Mouse (Mus musculus): Measurements from ENCODE around the gene Bfsp1. TPM values are rescaled to one million over a fixed set of nuclear protein-coding genes. Genes with fewer than 3 reads are reported as not detected.

Bfsp1 gene
- total RNA-seq, 1 experiment from 2014 or later, result 0.23 TPM

GRCm38 (mm10) chr2:143867326-143867725, 4.4 kb upstream of the Bfsp1 start:
- ATAC-seq (ENCODE audit: extremely low read depth, insufficient number of reproducible peaks, low FRiP score, poor library complexity, severe bottlenecking), result peak; percentile 93

- no peak for ATAC-seq (ENCODE audit: extremely low read depth, insufficient number of reproducible peaks, low FRiP score, poor library complexity, severe bottlenecking)
Measured at GRCm38 (mm10) chr2:143864600-143864999, 1.6 kb upstream of the Bfsp1 start.

GRCm38 (mm10) chr2:143859166-143859565, 3.8 kb downstream of the Bfsp1 start:
- no peak for ATAC-seq (ENCODE audit: extremely low read depth, insufficient number of reproducible peaks, low FRiP score, poor library complexity, severe bottlenecking)

- ATAC-seq (ENCODE audit: extremely low read depth, insufficient number of reproducible peaks, low FRiP score, poor library complexity, severe bottlenecking), result no peak
Measured at GRCm38 (mm10) chr2:143853447-143853846, 9.5 kb downstream of the Bfsp1 start.

GRCm38 (mm10) chr2:143852295-143853275, 10.4 kb downstream of the Bfsp1 start:
- no peak for ATAC-seq (ENCODE audit: extremely low read depth, insufficient number of reproducible peaks, low FRiP score, poor library complexity, severe bottlenecking)

- no peak for ATAC-seq (ENCODE audit: extremely low read depth, insufficient number of reproducible peaks, low FRiP score, poor library complexity, severe bottlenecking)
Measured at GRCm38 (mm10) chr2:143851354-143852221, 11.4 kb downstream of the Bfsp1 start.

- ATAC-seq (ENCODE audit: extremely low read depth, insufficient number of reproducible peaks, low FRiP score, poor library complexity, severe bottlenecking), result no peak
Measured at GRCm38 (mm10) chr2:143847291-143847690, 15.7 kb downstream of the Bfsp1 start.

GRCm38 (mm10) chr2:143846799-143847198, 16.2 kb downstream of the Bfsp1 start:
- peak; percentile 14; the same call in 1 of the 2 replicates for ATAC-seq (ENCODE audit: extremely low read depth, insufficient number of reproducible peaks, low FRiP score, poor library complexity, severe bottlenecking)

GRCm38 (mm10) chr2:143844779-143845178, 18.2 kb downstream of the Bfsp1 start:
- peak; percentile 57; the same call in 1 of the 2 replicates for ATAC-seq (ENCODE audit: extremely low read depth, insufficient number of reproducible peaks, low FRiP score, poor library complexity, severe bottlenecking)

- ATAC-seq (ENCODE audit: extremely low read depth, insufficient number of reproducible peaks, low FRiP score, poor library complexity, severe bottlenecking), result no peak
Measured at GRCm38 (mm10) chr2:143841536-143841935, 21.4 kb downstream of the Bfsp1 start.

- ATAC-seq (ENCODE audit: extremely low read depth, insufficient number of reproducible peaks, low FRiP score, poor library complexity, severe bottlenecking), result peak; percentile 47; the same call in 1 of the 2 replicates
Measured at GRCm38 (mm10) chr2:143840895-143841294, 22.1 kb downstream of the Bfsp1 start.

GRCm38 (mm10) chr2:143839458-143839857, 23.5 kb downstream of the Bfsp1 start:
- ATAC-seq (ENCODE audit: extremely low read depth, insufficient number of reproducible peaks, low FRiP score, poor library complexity, severe bottlenecking), result no peak

- peak; percentile 57; the same call in 1 of the 2 replicates for ATAC-seq (ENCODE audit: extremely low read depth, insufficient number of reproducible peaks, low FRiP score, poor library complexity, severe bottlenecking)
Measured at GRCm38 (mm10) chr2:143838698-143839097, 24.3 kb downstream of the Bfsp1 start.

GRCm38 (mm10) chr2:143837291-143837701, 25.7 kb downstream of the Bfsp1 start:
- ATAC-seq (ENCODE audit: extremely low read depth, insufficient number of reproducible peaks, low FRiP score, poor library complexity, severe bottlenecking), result peak; percentile 60

GRCm38 (mm10) chr2:143835820-143836219, 27.2 kb downstream of the Bfsp1 start:
- no peak for ATAC-seq (ENCODE audit: extremely low read depth, insufficient number of reproducible peaks, low FRiP score, poor library complexity, severe bottlenecking)

GRCm38 (mm10) chr2:143834082-143834481, 28.9 kb downstream of the Bfsp1 start:
- no peak for ATAC-seq (ENCODE audit: extremely low read depth, insufficient number of reproducible peaks, low FRiP score, poor library complexity, severe bottlenecking)

- no peak for ATAC-seq (ENCODE audit: extremely low read depth, insufficient number of reproducible peaks, low FRiP score, poor library complexity, severe bottlenecking)
Measured at GRCm38 (mm10) chr2:143832721-143833120, 30.3 kb downstream of the Bfsp1 start.

- ATAC-seq (ENCODE audit: extremely low read depth, insufficient number of reproducible peaks, low FRiP score, poor library complexity, severe bottlenecking), result no peak
Measured at GRCm38 (mm10) chr2:143831645-143832044, 31.3 kb downstream of the Bfsp1 start.

- ATAC-seq (ENCODE audit: extremely low read depth, insufficient number of reproducible peaks, low FRiP score, poor library complexity, severe bottlenecking), result no peak
Measured at GRCm38 (mm10) chr2:143813461-143813860, 49.5 kb downstream of the Bfsp1 start.

Data from neutrophil, adult 5-6 weeks (primary cell).